Mouse (Mus musculus) liver, adult 2 months (tissue): ENCODE measurements around the gene Dynll2.

Source experiments
- CTCF ChIP-seq: fragments of 200-500 bp; IDR thresholded peaks from 2 replicates; pipeline ENCODE4 v1.5.1; 2011; ENCODE audit warnings: low read depth, low read length, control low read depth
- POLR2A ChIP-seq: fragments of 200-500 bp; IDR thresholded peaks from 2 replicates; pipeline ENCODE4 v1.6.1; 2011; ENCODE audit warnings: low read length, control low read depth; ENCODE audit not compliant: insufficient read depth; ENCODE audit errors: extremely low read depth

DNA sequence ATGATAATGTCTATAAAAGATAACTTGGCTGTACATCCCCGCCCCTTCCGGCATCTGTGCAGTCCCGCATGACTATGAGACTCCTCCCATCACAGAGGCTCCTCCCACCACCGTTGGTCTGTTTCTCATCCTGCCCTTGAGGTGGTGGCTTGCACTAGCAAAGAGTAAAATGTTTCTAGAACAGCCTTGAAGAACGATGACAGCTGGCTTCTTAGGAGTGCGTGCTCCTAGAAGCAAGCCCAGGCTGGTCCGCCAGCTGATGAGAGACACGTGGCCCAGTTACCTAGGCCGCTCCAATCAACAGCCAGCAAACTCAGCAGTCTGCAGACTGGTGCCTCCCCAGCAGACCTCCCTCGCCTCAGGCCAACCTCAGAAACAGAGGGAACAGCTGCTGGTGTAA is 21.1 kb downstream of the Dynll2 start:
- TF ChIP-seq CTCF (no peak), POLR2A (no peak)
